Mouse (Mus musculus) spleen, adult 2 months (tissue): ENCODE measurements around the gene Rpp14.

ENCODE experiments used
- CTCF ChIP-seq: fragments of 200-500 bp; IDR thresholded peaks from 2 replicates; pipeline ENCODE4 v1.5.1; 2011; ENCODE audit warnings: mild to moderate bottlenecking, inconsistent platforms; ENCODE audit not compliant: insufficient read depth, insufficient read length, insufficient replicate concordance; ENCODE audit errors: extremely low read depth
- POLR2A ChIP-seq: fragments of 200-500 bp; IDR thresholded peaks from 2 replicates; pipeline ENCODE4 v1.6.1; 2011; ENCODE audit warnings: low read depth, low read length, inconsistent platforms

DNA sequence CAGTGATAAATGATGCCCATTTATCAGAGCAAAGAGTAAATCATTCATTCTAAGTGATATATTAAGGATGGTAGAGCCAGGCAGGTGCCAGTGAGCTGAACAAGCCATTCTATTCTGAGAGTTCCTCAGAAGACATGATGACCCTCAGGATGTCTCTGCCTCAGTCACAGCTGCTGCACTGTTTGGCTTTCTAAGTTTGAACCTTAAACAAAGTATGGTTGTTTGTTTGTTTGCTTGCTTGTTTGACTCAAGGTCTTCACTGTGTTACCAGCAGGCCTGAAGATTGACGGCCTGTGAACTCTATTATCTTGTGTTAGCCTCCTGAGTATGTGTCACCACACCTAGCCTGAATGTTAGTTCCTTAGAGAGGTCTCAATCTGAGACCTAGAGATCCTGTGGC is 34.6 kb downstream of the Rpp14 start:
- TF ChIP-seq POLR2A (no peak), CTCF (no peak)
